Mouse (Mus musculus) liver, embryonic 14.5 days (tissue): ENCODE data around the gene Ppp1r9b.

Experiments
- CTCF ChIP-seq: IDR thresholded peaks from 2 replicates; pipeline ENCODE4 v1.5.1; 2016; ENCODE audit warnings: antibody characterized with exemption, low read depth, control low read depth
- EP300 ChIP-seq: IDR thresholded peaks from 2 replicates; pipeline ENCODE4 v1.6.1; 2016; ENCODE audit warnings: antibody characterized with exemption, low read depth

DNA sequence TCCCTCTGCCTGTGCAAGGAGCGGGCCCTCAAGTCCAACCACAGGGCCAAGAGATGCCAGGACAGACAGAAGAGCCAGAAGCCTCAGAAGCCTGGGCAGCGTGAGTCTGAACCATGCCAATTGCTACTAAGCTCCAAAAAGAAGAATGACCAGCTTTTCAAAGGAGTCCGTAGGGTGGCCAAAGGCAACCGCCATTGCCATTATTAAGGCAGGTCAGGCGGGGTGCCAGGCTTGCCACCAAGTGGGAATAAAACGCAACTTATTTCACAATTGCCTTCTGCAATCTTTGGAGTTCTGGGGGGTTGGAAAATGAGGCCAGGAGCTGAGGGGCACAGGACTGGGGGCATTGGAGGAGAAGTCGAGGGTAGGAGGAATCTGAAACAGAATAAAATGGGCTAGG lies 22.6 kb upstream of the Ppp1r9b start:
- no peak for TF ChIP-seq CTCF
- no peak for TF ChIP-seq EP300
